Mouse (Mus musculus): Measurements from ENCODE around the gene Babam2. TPM values are rescaled to one million over a fixed set of nuclear protein-coding genes. Genes with fewer than 3 reads are reported as not detected.

The Babam2 gene
- total and polyA plus RNA-seq, 3 experiments = 44.6 to 214 (median 65.0) TPM

- Histone ChIP-seq H3K4me3 (ENCODE audit: low read depth, low read length) (no peak overlapping the region), H3K9me3 (replicated peaks) (no peaks in the 10 kb centered on the region), H3K36me3 (replicated peaks) (peaks cover 2% of the 10 kb centered on the region), H3K4me1 (ENCODE audit: insufficient read depth, low read depth, low read length) (no peaks in the 10 kb centered on the region), H3K27me3 (ENCODE audit: insufficient read depth, low read length) (no peaks in the 10 kb centered on the region)
- DNase-seq (ENCODE audit: low spot score) (no peak), ATAC-seq (ENCODE audit: extremely low read depth, insufficient number of reproducible peaks, low FRiP score, poor library complexity, severe bottlenecking) (no peak)
- no peak for TF ChIP-seq POLR2AphosphoS5 (IDR thresholded peaks at IDR 0.05; ENCODE audit: insufficient replicate concordance, low read depth, low read length)
- TF ChIP-seq TAL1 (conservative IDR thresholded peaks at IDR 0.05; ENCODE audit: low read depth, low read length) = no peak
- TF ChIP-seq GATA1 (IDR thresholded peaks at IDR 0.05; ENCODE audit: borderline replicate concordance, low read length) = no peak
- no peak for TF ChIP-seq GATA2 (IDR thresholded peaks at IDR 0.05; ENCODE audit: borderline replicate concordance, low read depth, low read length)
- TF ChIP-seq CTCF (IDR thresholded peaks at IDR 0.05; ENCODE audit: low read depth, low read length) = no peak
Observed at GRCm38 (mm10) chr5:31875443-31875842, 178.0 kb downstream of the Babam2 start.

- DNase-seq (ENCODE audit: low spot score) (no peak), ATAC-seq (ENCODE audit: extremely low read depth, insufficient number of reproducible peaks, low FRiP score, poor library complexity, severe bottlenecking) (no peak)
- H3K4me3 ChIP-seq (ENCODE audit: low read depth, low read length) = no peak overlapping the region
- H3K36me3 ChIP-seq (replicated peaks) = peaks cover 2% of the 10 kb centered on the region
- H3K9me3 ChIP-seq (replicated peaks) = no peaks in the 10 kb centered on the region
- H3K27me3 ChIP-seq (ENCODE audit: insufficient read depth, low read length) = no peaks in the 10 kb centered on the region
- TF ChIP-seq CTCF (IDR thresholded peaks at IDR 0.05; ENCODE audit: low read depth, low read length) = no peak
- TF ChIP-seq POLR2AphosphoS5 (IDR thresholded peaks at IDR 0.05; ENCODE audit: insufficient replicate concordance, low read depth, low read length) = no peak
- TF ChIP-seq GATA1 (IDR thresholded peaks at IDR 0.05; ENCODE audit: borderline replicate concordance, low read length) = no peak
- TF ChIP-seq TAL1 (conservative IDR thresholded peaks at IDR 0.05; ENCODE audit: low read depth, low read length) = no peak
- TF ChIP-seq GATA2 (IDR thresholded peaks at IDR 0.05; ENCODE audit: borderline replicate concordance, low read depth, low read length) = no peak
- no peaks in the 10 kb centered on the region for H3K4me1 ChIP-seq (ENCODE audit: insufficient read depth, low read depth, low read length)
Observed at GRCm38 (mm10) chr5:31876216-31876974, 178.9 kb downstream of the Babam2 start.

- Histone ChIP-seq H3K9me3 (replicated peaks) (no peaks in the 10 kb centered on the region), H3K36me3 (replicated peaks) (peaks cover 2% of the 10 kb centered on the region), H3K27me3 (ENCODE audit: insufficient read depth, low read length) (no peaks in the 10 kb centered on the region), H3K4me3 (ENCODE audit: low read depth, low read length) (no peak overlapping the region), H3K4me1 (ENCODE audit: insufficient read depth, low read depth, low read length) (no peaks in the 10 kb centered on the region)
- DNase-seq (ENCODE audit: low spot score) (no peak), ATAC-seq (ENCODE audit: extremely low read depth, insufficient number of reproducible peaks, low FRiP score, poor library complexity, severe bottlenecking) (no peak)
- TF ChIP-seq GATA1 (IDR thresholded peaks at IDR 0.05; ENCODE audit: borderline replicate concordance, low read length) (no peak), POLR2AphosphoS5 (IDR thresholded peaks at IDR 0.05; ENCODE audit: insufficient replicate concordance, low read depth, low read length) (no peak), GATA2 (IDR thresholded peaks at IDR 0.05; ENCODE audit: borderline replicate concordance, low read depth, low read length) (no peak), TAL1 (conservative IDR thresholded peaks at IDR 0.05; ENCODE audit: low read depth, low read length) (no peak), CTCF (IDR thresholded peaks at IDR 0.05; ENCODE audit: low read depth, low read length) (no peak)
Observed at GRCm38 (mm10) chr5:31880457-31880856, 183.0 kb downstream of the Babam2 start.

GRCm38 (mm10) chr5:31882297-31882696 is 184.8 kb downstream of the Babam2 start:
- Histone ChIP-seq H3K4me3 (ENCODE audit: low read depth, low read length) (no peak overlapping the region), H3K4me1 (ENCODE audit: insufficient read depth, low read depth, low read length) (no peaks in the 10 kb centered on the region), H3K9me3 (replicated peaks) (no peaks in the 10 kb centered on the region), H3K27me3 (ENCODE audit: insufficient read depth, low read length) (no peaks in the 10 kb centered on the region), H3K36me3 (replicated peaks) (no peaks in the 10 kb centered on the region)
- DNase-seq (ENCODE audit: low spot score) = no peak
- TF ChIP-seq GATA1 (IDR thresholded peaks at IDR 0.05; ENCODE audit: borderline replicate concordance, low read length) (no peak), GATA2 (IDR thresholded peaks at IDR 0.05; ENCODE audit: borderline replicate concordance, low read depth, low read length) (no peak), CTCF (IDR thresholded peaks at IDR 0.05; ENCODE audit: low read depth, low read length) (no peak), TAL1 (conservative IDR thresholded peaks at IDR 0.05; ENCODE audit: low read depth, low read length) (no peak), POLR2AphosphoS5 (IDR thresholded peaks at IDR 0.05; ENCODE audit: insufficient replicate concordance, low read depth, low read length) (no peak)
- no peak for ATAC-seq (ENCODE audit: extremely low read depth, insufficient number of reproducible peaks, low FRiP score, poor library complexity, severe bottlenecking)

GRCm38 (mm10) chr5:31884962-31885361 is 187.5 kb downstream of the Babam2 start:
- Histone ChIP-seq H3K36me3 (replicated peaks) (peaks cover 7% of the 10 kb centered on the region), H3K27me3 (ENCODE audit: insufficient read depth, low read length) (no peaks in the 10 kb centered on the region), H3K4me1 (ENCODE audit: insufficient read depth, low read depth, low read length) (no peaks in the 10 kb centered on the region), H3K9me3 (replicated peaks) (no peaks in the 10 kb centered on the region), H3K4me3 (ENCODE audit: low read depth, low read length) (no peak overlapping the region)
- no peak for DNase-seq (ENCODE audit: low spot score)
- no peak for TF ChIP-seq GATA1 (IDR thresholded peaks at IDR 0.05; ENCODE audit: borderline replicate concordance, low read length)
- no peak for TF ChIP-seq TAL1 (conservative IDR thresholded peaks at IDR 0.05; ENCODE audit: low read depth, low read length)
- TF ChIP-seq CTCF (IDR thresholded peaks at IDR 0.05; ENCODE audit: low read depth, low read length) = no peak
- no peak for TF ChIP-seq GATA2 (IDR thresholded peaks at IDR 0.05; ENCODE audit: borderline replicate concordance, low read depth, low read length)
- TF ChIP-seq POLR2AphosphoS5 (IDR thresholded peaks at IDR 0.05; ENCODE audit: insufficient replicate concordance, low read depth, low read length) = no peak
- no peak for ATAC-seq (ENCODE audit: extremely low read depth, insufficient number of reproducible peaks, low FRiP score, poor library complexity, severe bottlenecking)

- Histone ChIP-seq H3K4me3 (ENCODE audit: low read depth, low read length) (no peak overlapping the region), H3K27me3 (ENCODE audit: insufficient read depth, low read length) (no peaks in the 10 kb centered on the region)
- ATAC-seq (ENCODE audit: extremely low read depth, insufficient number of reproducible peaks, low FRiP score, poor library complexity, severe bottlenecking) = no peak
Observed at GRCm38 (mm10) chr5:31887590-31887989, 190.1 kb downstream of the Babam2 start.

More at GRCm38 (mm10) chr5:31887590-31887989, 190.1 kb downstream of the Babam2 start:
- Histone ChIP-seq H3K4me1 (ENCODE audit: insufficient read depth, low read depth, low read length) (no peaks in the 10 kb centered on the region), H3K9me3 (replicated peaks) (no peaks in the 10 kb centered on the region), H3K36me3 (replicated peaks) (peaks cover 7% of the 10 kb centered on the region)
- TF ChIP-seq POLR2AphosphoS5 (IDR thresholded peaks at IDR 0.05; ENCODE audit: insufficient replicate concordance, low read depth, low read length) (no peak), GATA1 (IDR thresholded peaks at IDR 0.05; ENCODE audit: borderline replicate concordance, low read length) (no peak), GATA2 (IDR thresholded peaks at IDR 0.05; ENCODE audit: borderline replicate concordance, low read depth, low read length) (no peak), CTCF (IDR thresholded peaks at IDR 0.05; ENCODE audit: low read depth, low read length) (no peak), TAL1 (conservative IDR thresholded peaks at IDR 0.05; ENCODE audit: low read depth, low read length) (no peak)
- no peak for DNase-seq (ENCODE audit: low spot score)
